In the genomic region with DNA sequence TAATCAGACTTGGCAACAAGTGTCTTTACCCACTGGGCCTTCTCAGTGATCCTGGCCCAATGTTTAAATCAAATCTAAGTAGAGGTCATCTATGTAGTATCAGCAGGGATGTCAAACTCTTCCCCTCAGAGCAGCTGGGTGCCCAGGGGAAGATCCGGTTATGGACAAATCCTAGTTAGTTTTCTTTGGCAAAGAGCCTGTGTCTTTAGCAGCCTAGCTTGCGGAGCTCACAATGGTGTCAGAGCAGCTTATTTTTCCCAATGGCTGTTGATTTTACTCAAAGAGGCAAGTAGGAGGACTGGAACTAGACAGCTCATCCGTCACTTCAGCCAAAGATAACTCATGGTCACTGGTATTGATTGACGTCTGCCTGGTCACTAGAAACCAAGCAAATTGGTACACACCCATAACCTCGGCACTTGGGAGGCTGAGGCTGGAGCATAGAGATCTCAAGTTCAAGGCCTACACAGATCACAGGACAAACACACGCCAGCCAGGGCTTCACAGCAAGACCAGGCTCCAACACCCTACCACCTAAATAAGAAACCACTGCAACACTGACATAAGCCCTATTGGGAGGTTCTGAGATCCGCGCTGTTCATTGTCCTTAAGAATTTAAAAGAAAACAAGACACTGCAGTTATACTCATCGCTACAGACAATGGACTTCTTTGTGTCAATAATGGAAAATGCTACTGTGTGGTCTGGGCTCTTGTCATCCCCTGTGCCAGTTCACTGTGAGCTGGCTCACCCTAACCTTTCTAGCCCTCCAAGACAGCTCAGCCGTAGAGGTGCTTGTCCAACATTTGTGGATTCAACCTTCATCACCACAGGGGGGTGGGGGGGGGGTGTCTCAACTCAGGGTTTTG, we compare ENCODE assay signal across 7 mouse cellular contexts. TPM values are rescaled to one million over a fixed set of nuclear protein-coding genes. Genes with fewer than 3 reads are reported as not detected.
A peak's percentile ranks its signal among the peaks of the same experiment; 100 is the strongest.
DNase-seq lines count a peak whose midpoint lies in the region; ATAC-seq and TF ChIP-seq lines count a peak whose summit lies in the region.

No protein-coding gene starts in this region.

- H3K4me3 ChIP-seq in megakaryocyte, embryonic 14.5 days (replicated peaks): peak overlapping the region; percentile 92
- peak overlapping the region; percentile 96 for H3K4me3 ChIP-seq in embryonic facial prominence, embryonic 14.5 days (ENCODE audit: low read depth, low read length)
- H3K4me3 ChIP-seq in intestine, postnatal 0 days (ENCODE audit: low read depth, low read length): no peak overlapping the region; the same call in 1 of the 2 replicates
- peak overlapping the region; percentile 91 for H3K4me3 ChIP-seq in stomach, embryonic 16.5 days (replicated peaks; ENCODE audit: low read length)

- no peak for ATAC-seq in megakaryocyte, adult 5-6 weeks (ENCODE audit: poor library complexity, severe bottlenecking)
- ATAC-seq in embryonic facial prominence, embryonic 14.5 days (ENCODE audit: low read depth): no peak
- ATAC-seq in intestine, postnatal 0 days: no peak
- ATAC-seq in stomach, embryonic 16.5 days (ENCODE audit: insufficient read depth, low FRiP score): no peak

- TF ChIP-seq CTCF in intestine, postnatal 0 days (IDR thresholded peaks at IDR 0.05; ENCODE audit: low read depth): no peak

- no peaks in the 10 kb centered on the region for H3K27me3 ChIP-seq in megakaryocyte, embryonic 14.5 days (replicated peaks)
- no peaks in the 10 kb centered on the region for H3K27me3 ChIP-seq in embryonic facial prominence, embryonic 14.5 days (replicated peaks; ENCODE audit: control insufficient read depth, insufficient read depth, low read length)
- H3K27me3 ChIP-seq in intestine, postnatal 0 days (replicated peaks; ENCODE audit: control insufficient read depth, insufficient read depth, low read length): no peaks in the 10 kb centered on the region
- H3K27me3 ChIP-seq in stomach, embryonic 16.5 days (ENCODE audit: control insufficient read depth, insufficient read depth, low read length): no peaks in the 10 kb centered on the region

- H3K9me3 ChIP-seq in megakaryocyte, embryonic 14.5 days: no peaks in the 10 kb centered on the region
- H3K9me3 ChIP-seq in embryonic facial prominence, embryonic 14.5 days (ENCODE audit: control insufficient read depth, low read length): no peaks in the 10 kb centered on the region
- no peaks in the 10 kb centered on the region for H3K9me3 ChIP-seq in intestine, postnatal 0 days (ENCODE audit: control insufficient read depth)
- H3K9me3 ChIP-seq in stomach, embryonic 16.5 days (replicated peaks; ENCODE audit: control insufficient read depth, low read length): no peaks in the 10 kb centered on the region

- peaks cover 10% of the 10 kb centered on the region for H3K36me3 ChIP-seq in megakaryocyte, embryonic 14.5 days (replicated peaks; ENCODE audit: low read length)
- no peaks in the 10 kb centered on the region for H3K36me3 ChIP-seq in embryonic facial prominence, embryonic 14.5 days (ENCODE audit: control insufficient read depth, insufficient read depth, low read length)
- no peaks in the 10 kb centered on the region for H3K36me3 ChIP-seq in intestine, postnatal 0 days (ENCODE audit: control insufficient read depth, insufficient read depth)
- no peaks in the 10 kb centered on the region for H3K36me3 ChIP-seq in stomach, embryonic 16.5 days (ENCODE audit: control insufficient read depth, insufficient read depth, low read length)

- peak overlapping the region; percentile 96 for H3K27ac ChIP-seq in embryonic facial prominence, embryonic 14.5 days (replicated peaks; ENCODE audit: low read depth, low read length)
- no peak overlapping the region for H3K27ac ChIP-seq in intestine, postnatal 0 days (ENCODE audit: low read depth, low read length)
- peak overlapping the region; percentile 93 for H3K27ac ChIP-seq in stomach, embryonic 16.5 days (ENCODE audit: low read length)

- H3K4me2 ChIP-seq in embryonic facial prominence, embryonic 14.5 days (ENCODE audit: low read depth, low read length): peak overlapping the region; percentile 80
- H3K4me2 ChIP-seq in intestine, postnatal 0 days (replicated peaks; ENCODE audit: low read depth): peak overlapping the region; percentile 79; the same call in 1 of the 2 replicates
- peak overlapping the region; percentile 87 for H3K4me2 ChIP-seq in stomach, embryonic 16.5 days (ENCODE audit: low read depth, low read length)

- H3K4me1 ChIP-seq in megakaryocyte, embryonic 14.5 days: peaks cover 79% of the 10 kb centered on the region
- peaks cover 45% of the 10 kb centered on the region for H3K4me1 ChIP-seq in embryonic facial prominence, embryonic 14.5 days (ENCODE audit: control insufficient read depth, insufficient read depth, low read length)
- peaks cover 3% of the 10 kb centered on the region for H3K4me1 ChIP-seq in intestine, postnatal 0 days (replicated peaks; ENCODE audit: control insufficient read depth, insufficient read depth, low read length)
- peaks cover 24% of the 10 kb centered on the region for H3K4me1 ChIP-seq in stomach, embryonic 16.5 days (ENCODE audit: control insufficient read depth, insufficient read depth, low read length)

- peak; percentile 59 for DNase-seq in embryonic facial prominence, embryonic 14.5 days (ENCODE audit: low spot score)
- DNase-seq in spleen, adult 18-20 months: no peak
- DNase-seq in adrenal gland, postnatal 36 days: no peak

- 71% methylated on average over 10 of the region's 10 CpGs for WGBS in embryonic facial prominence, embryonic 14.5 days
- WGBS in intestine, postnatal 0 days: 71% methylated on average over 10 of the region's 10 CpGs
- 73% methylated on average over 10 of the region's 10 CpGs for WGBS in stomach, embryonic 16.5 days

- H3K9ac ChIP-seq in embryonic facial prominence, embryonic 14.5 days (ENCODE audit: low read depth, low read length): peak overlapping the region; percentile 95
- peak overlapping the region; percentile 83; the same call in 1 of the 2 replicates for H3K9ac ChIP-seq in intestine, postnatal 0 days (ENCODE audit: low read depth, low read length)
- peak overlapping the region; percentile 99 for H3K9ac ChIP-seq in stomach, embryonic 16.5 days (ENCODE audit: low read length)

RNA-seq across cellular contexts. Expression of a gene that starts 7.0 kb away (rescaled TPM):
- 34.2 and 36.6 TPM in 2 replicates for polyA plus RNA-seq in megakaryocyte, embryonic 14.5 days (2012; ENCODE audit: insufficient read depth, low replicate concordance)
- 45.7 and 46.6 TPM in 2 replicates for total RNA-seq in megakaryocyte, adult 5-6 weeks (2015)
- 5.3 and 8.3 TPM in 2 replicates for total RNA-seq in megakaryocyte, adult 5-6 weeks (2017)
- polyA plus RNA-seq in embryonic facial prominence, embryonic 14.5 days (2014; fragmentation: Nextera tagmentation; extraction: Ambion mirVana): 15.2 and 16.2 TPM in 2 replicates
- 7.7 and 8.2 TPM in 2 replicates for polyA plus RNA-seq in intestine, postnatal 0 days (2015; fragmentation: Nextera tagmentation; extraction: Ambion mirVana)
- polyA plus RNA-seq in stomach, embryonic 16.5 days (2015; fragmentation: Nextera tagmentation; extraction: Ambion mirVana): 13.4 and 14.6 TPM in 2 replicates
- total RNA-seq in adrenal gland, postnatal 36 days (2021): 10 to 100 TPM; 14.5 to 16.6 TPM

RNA-seq across cellular contexts. Expression of a gene that starts 32.0 kb away (rescaled TPM):
- polyA plus RNA-seq in megakaryocyte, embryonic 14.5 days (2012; ENCODE audit: insufficient read depth, low replicate concordance): 2.0 and 16.6 TPM in 2 replicates
- total RNA-seq in megakaryocyte, adult 5-6 weeks (2015): 16.8 and 19.9 TPM in 2 replicates
- 29.1 and 32.8 TPM in 2 replicates for total RNA-seq in megakaryocyte, adult 5-6 weeks (2017)
- 26.8 and 27.4 TPM in 2 replicates for polyA plus RNA-seq in embryonic facial prominence, embryonic 14.5 days (2014; fragmentation: Nextera tagmentation; extraction: Ambion mirVana)
- polyA plus RNA-seq in intestine, postnatal 0 days (2015; fragmentation: Nextera tagmentation; extraction: Ambion mirVana): 145 and 158 TPM in 2 replicates
- 70.7 and 76.8 TPM in 2 replicates for polyA plus RNA-seq in stomach, embryonic 16.5 days (2015; fragmentation: Nextera tagmentation; extraction: Ambion mirVana)
- 10 to 100 TPM; 29.6 to 34.2 TPM for total RNA-seq in adrenal gland, postnatal 36 days (2021)

RNA-seq across cellular contexts. Expression of a gene that starts 37.4 kb away (rescaled TPM):
- polyA plus RNA-seq in megakaryocyte, embryonic 14.5 days (2012; ENCODE audit: insufficient read depth, low replicate concordance): 0.77 and 1.4 TPM in 2 replicates
- total RNA-seq in megakaryocyte, adult 5-6 weeks (2015): 0.13 TPM in 1 of 2 replicates, not detected in the other
- total RNA-seq in megakaryocyte, adult 5-6 weeks (2017): not detected in 2 replicates
- polyA plus RNA-seq in embryonic facial prominence, embryonic 14.5 days (2014; fragmentation: Nextera tagmentation; extraction: Ambion mirVana): 2.1 and 2.9 TPM in 2 replicates
- polyA plus RNA-seq in intestine, postnatal 0 days (2015; fragmentation: Nextera tagmentation; extraction: Ambion mirVana): 0.04 TPM in 1 of 2 replicates, not detected in the other
- 6.1 and 9.7 TPM in 2 replicates for polyA plus RNA-seq in stomach, embryonic 16.5 days (2015; fragmentation: Nextera tagmentation; extraction: Ambion mirVana)
- total RNA-seq in adrenal gland, postnatal 36 days (2021): under 1 TPM; 0.16 to 0.23 TPM

RNA-seq across cellular contexts. Expression of a gene that starts 47.8 kb away (rescaled TPM):
- not detected in 2 replicates for polyA plus RNA-seq in megakaryocyte, embryonic 14.5 days (2012; ENCODE audit: insufficient read depth, low replicate concordance)
- total RNA-seq in megakaryocyte, adult 5-6 weeks (2015): 0.07 TPM in 1 of 2 replicates, not detected in the other
- total RNA-seq in megakaryocyte, adult 5-6 weeks (2017): 0.16 and 0.29 TPM in 2 replicates
- polyA plus RNA-seq in embryonic facial prominence, embryonic 14.5 days (2014; fragmentation: Nextera tagmentation; extraction: Ambion mirVana): 3.1 and 4.7 TPM in 2 replicates
- 138 and 141 TPM in 2 replicates for polyA plus RNA-seq in intestine, postnatal 0 days (2015; fragmentation: Nextera tagmentation; extraction: Ambion mirVana)
- polyA plus RNA-seq in stomach, embryonic 16.5 days (2015; fragmentation: Nextera tagmentation; extraction: Ambion mirVana): 70.8 and 81.7 TPM in 2 replicates
- under 1 TPM; 0.16 to 0.66 TPM for total RNA-seq in adrenal gland, postnatal 36 days (2021)

RNA-seq across cellular contexts. Expression of a gene that starts 54.0 kb away (rescaled TPM):
- 4.5 and 11.2 TPM in 2 replicates for polyA plus RNA-seq in megakaryocyte, embryonic 14.5 days (2012; ENCODE audit: insufficient read depth, low replicate concordance)
- 0.48 and 1.4 TPM in 2 replicates for total RNA-seq in megakaryocyte, adult 5-6 weeks (2015)
- total RNA-seq in megakaryocyte, adult 5-6 weeks (2017): 5.1 and 5.4 TPM in 2 replicates
- polyA plus RNA-seq in embryonic facial prominence, embryonic 14.5 days (2014; fragmentation: Nextera tagmentation; extraction: Ambion mirVana): 14.7 and 16.1 TPM in 2 replicates
- polyA plus RNA-seq in intestine, postnatal 0 days (2015; fragmentation: Nextera tagmentation; extraction: Ambion mirVana): 24.1 and 24.5 TPM in 2 replicates
- 20.3 and 20.7 TPM in 2 replicates for polyA plus RNA-seq in stomach, embryonic 16.5 days (2015; fragmentation: Nextera tagmentation; extraction: Ambion mirVana)
- 10 to 100 TPM; 15.7 to 18.8 TPM for total RNA-seq in adrenal gland, postnatal 36 days (2021)
